Mouse (Mus musculus): Measurements from ENCODE around the gene Tshb. TPM values are rescaled to one million over a fixed set of nuclear protein-coding genes. Genes with fewer than 3 reads are reported as not detected.

Gene Tshb
- 0.09 and 0.16 TPM in 2 replicates for polyA plus RNA-seq (2015; fragmentation: Nextera tagmentation; extraction: Ambion mirVana)

DNA sequence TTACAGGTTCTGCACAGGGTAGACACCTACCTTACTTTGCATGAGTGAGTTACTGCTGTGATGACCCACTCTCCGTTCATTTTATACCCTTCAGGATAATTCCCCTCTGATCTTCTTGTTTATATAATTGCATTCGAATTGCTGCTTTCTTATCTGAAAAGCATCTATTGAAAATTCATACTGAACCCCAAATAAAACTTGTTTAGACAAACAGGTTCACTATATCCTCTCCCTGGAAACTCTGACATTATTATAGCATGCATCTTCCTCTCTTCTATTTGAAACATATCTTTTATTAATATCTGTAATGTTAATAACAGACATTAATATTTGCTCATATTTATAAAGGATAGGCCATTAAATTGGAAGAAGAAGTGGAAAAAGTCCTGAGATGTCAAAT is at the start of gene Tshb:
Gene Tshb (minus strand): TSS at position 101 of the 400 bp plus-strand sequence.
- Histone ChIP-seq H3K4me3 (replicated peaks; ENCODE audit: low read length) (no peak within 1 kb of the TSS), H3K9ac (ENCODE audit: low read length) (no peak within 1 kb of the TSS), H3K27ac (ENCODE audit: low read length) (no peak within 1 kb of the TSS), H3K4me1 (ENCODE audit: control insufficient read depth, insufficient read depth, low read length) (no peaks in the 10 kb centered on the region), H3K27me3 (ENCODE audit: control insufficient read depth, insufficient read depth, low read length) (no peaks in the 10 kb centered on the region), H3K4me2 (ENCODE audit: low read depth, low read length) (no peak within 1 kb of the TSS), H3K36me3 (ENCODE audit: control insufficient read depth, insufficient read depth, low read length) (no peaks in the 10 kb centered on the region), H3K9me3 (replicated peaks; ENCODE audit: control insufficient read depth, low read length) (no peaks in the 10 kb centered on the region)
- WGBS, result 72% methylated on average over 2 of the region's 2 CpGs
- ATAC-seq (ENCODE audit: insufficient read depth, low FRiP score), result no peak

DNA sequence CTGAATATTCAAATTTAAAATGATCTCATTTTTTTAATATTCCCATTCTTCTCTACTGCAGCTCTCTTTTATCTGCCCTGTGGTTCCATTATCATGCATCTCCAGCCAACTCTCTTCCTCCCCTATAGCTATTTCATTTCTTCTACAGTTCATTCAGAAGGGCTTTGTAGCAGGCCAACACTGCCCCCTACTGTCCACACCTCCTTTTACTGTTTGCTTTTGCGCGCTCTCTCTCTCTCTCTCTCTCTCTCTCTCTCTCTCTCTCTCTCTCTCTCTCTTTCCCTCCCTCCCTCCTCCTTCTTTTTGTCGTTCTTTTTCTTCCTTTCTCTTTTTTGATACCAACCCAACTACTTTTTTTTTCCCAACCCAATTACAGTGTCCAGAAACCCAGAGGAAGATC is 21.4 kb upstream of the Tshb start:
- H3K27me3 ChIP-seq (ENCODE audit: control insufficient read depth, insufficient read depth, low read length), result no peaks in the 10 kb centered on the region
- H3K9me3 ChIP-seq (replicated peaks; ENCODE audit: control insufficient read depth, low read length), result no peaks in the 10 kb centered on the region
- H3K4me3 ChIP-seq (replicated peaks; ENCODE audit: low read length), result no peak overlapping the region
- H3K27ac ChIP-seq (ENCODE audit: low read length), result no peak overlapping the region
- no peak for ATAC-seq (ENCODE audit: insufficient read depth, low FRiP score)
- no peak overlapping the region for H3K4me2 ChIP-seq (ENCODE audit: low read depth, low read length)
- H3K4me1 ChIP-seq (ENCODE audit: control insufficient read depth, insufficient read depth, low read length), result no peaks in the 10 kb centered on the region
- 0% methylated on average over 3 of the region's 3 CpGs for WGBS
- no peaks in the 10 kb centered on the region for H3K36me3 ChIP-seq (ENCODE audit: control insufficient read depth, insufficient read depth, low read length)
- no peak overlapping the region for H3K9ac ChIP-seq (ENCODE audit: low read length)

GRCm38 (mm10) chr3:102787369-102787768 is 4.9 kb upstream of the Tshb start:
- Histone ChIP-seq H3K9me3 (replicated peaks; ENCODE audit: control insufficient read depth, low read length) (no peaks in the 10 kb centered on the region), H3K36me3 (ENCODE audit: control insufficient read depth, insufficient read depth, low read length) (no peaks in the 10 kb centered on the region), H3K27ac (ENCODE audit: low read length) (no peak overlapping the region), H3K4me2 (ENCODE audit: low read depth, low read length) (no peak overlapping the region), H3K4me3 (replicated peaks; ENCODE audit: low read length) (no peak overlapping the region), H3K27me3 (ENCODE audit: control insufficient read depth, insufficient read depth, low read length) (no peaks in the 10 kb centered on the region), H3K4me1 (ENCODE audit: control insufficient read depth, insufficient read depth, low read length) (no peaks in the 10 kb centered on the region), H3K9ac (ENCODE audit: low read length) (no peak overlapping the region)
- no peak for ATAC-seq (ENCODE audit: insufficient read depth, low FRiP score)
- 45% methylated on average over 4 of the region's 4 CpGs for WGBS

GRCm38 (mm10) chr3:102773018-102773417 is 9.5 kb downstream of the Tshb start:
- H3K4me2 ChIP-seq (ENCODE audit: low read depth, low read length), result no peak overlapping the region
- no peaks in the 10 kb centered on the region for H3K4me1 ChIP-seq (ENCODE audit: control insufficient read depth, insufficient read depth, low read length)
- no peak overlapping the region for H3K27ac ChIP-seq (ENCODE audit: low read length)
- no peak overlapping the region for H3K4me3 ChIP-seq (replicated peaks; ENCODE audit: low read length)
- no peak overlapping the region for H3K9ac ChIP-seq (ENCODE audit: low read length)
- no peaks in the 10 kb centered on the region for H3K36me3 ChIP-seq (ENCODE audit: control insufficient read depth, insufficient read depth, low read length)
- WGBS, result 69% methylated on average over 4 of the region's 4 CpGs
- H3K9me3 ChIP-seq (replicated peaks; ENCODE audit: control insufficient read depth, low read length), result no peaks in the 10 kb centered on the region
- ATAC-seq (ENCODE audit: insufficient read depth, low FRiP score), result no peak
- no peaks in the 10 kb centered on the region for H3K27me3 ChIP-seq (ENCODE audit: control insufficient read depth, insufficient read depth, low read length)

DNA sequence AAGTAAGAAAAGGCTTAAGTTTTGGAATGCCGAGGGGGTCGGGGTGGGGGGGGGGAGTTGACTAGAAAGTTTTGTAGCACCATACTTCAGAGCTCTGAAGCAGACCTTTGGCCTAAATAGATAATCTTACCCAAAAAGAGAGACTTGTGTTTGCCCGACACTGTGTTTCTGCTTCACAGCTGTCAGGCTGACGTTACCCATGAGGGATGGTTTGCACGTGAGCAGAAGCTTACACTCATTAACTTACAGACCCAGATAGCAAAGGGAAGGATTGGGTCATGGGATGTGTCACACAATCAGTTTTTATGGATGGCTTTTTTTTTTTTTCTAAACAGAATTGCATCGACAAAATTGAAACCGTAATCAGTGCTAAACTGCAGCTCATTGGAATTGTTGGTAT is 17.7 kb downstream of the Tshb start:
- H3K27me3 ChIP-seq (ENCODE audit: control insufficient read depth, insufficient read depth, low read length), result no peaks in the 10 kb centered on the region
- WGBS, result 50% methylated on average over 7 of the region's 7 CpGs
- peaks cover 4% of the 10 kb centered on the region for H3K4me1 ChIP-seq (ENCODE audit: control insufficient read depth, insufficient read depth, low read length)
- H3K36me3 ChIP-seq (ENCODE audit: control insufficient read depth, insufficient read depth, low read length), result no peaks in the 10 kb centered on the region
- H3K9ac ChIP-seq (ENCODE audit: low read length), result no peak overlapping the region
- no peak for ATAC-seq (ENCODE audit: insufficient read depth, low FRiP score)
- H3K9me3 ChIP-seq (replicated peaks; ENCODE audit: control insufficient read depth, low read length), result no peaks in the 10 kb centered on the region
- H3K27ac ChIP-seq (ENCODE audit: low read length), result no peak overlapping the region
- no peak overlapping the region for H3K4me3 ChIP-seq (replicated peaks; ENCODE audit: low read length)
- no peak overlapping the region for H3K4me2 ChIP-seq (ENCODE audit: low read depth, low read length)

GRCm38 (mm10) chr3:102763713-102764400 is 18.7 kb downstream of the Tshb start:
- Histone ChIP-seq H3K27me3 (ENCODE audit: control insufficient read depth, insufficient read depth, low read length) (no peaks in the 10 kb centered on the region), H3K36me3 (ENCODE audit: control insufficient read depth, insufficient read depth, low read length) (no peaks in the 10 kb centered on the region), H3K27ac (ENCODE audit: low read length) (no peak overlapping the region; the same call in 1 of the 2 replicates), H3K4me3 (replicated peaks; ENCODE audit: low read length) (no peak overlapping the region), H3K4me1 (ENCODE audit: control insufficient read depth, insufficient read depth, low read length) (peaks cover 4% of the 10 kb centered on the region), H3K9ac (ENCODE audit: low read length) (no peak overlapping the region), H3K4me2 (ENCODE audit: low read depth, low read length) (no peak overlapping the region), H3K9me3 (replicated peaks; ENCODE audit: control insufficient read depth, low read length) (no peaks in the 10 kb centered on the region)
- no peak for ATAC-seq (ENCODE audit: insufficient read depth, low FRiP score)
- 33% methylated on average over 10 of the region's 10 CpGs for WGBS

GRCm38 (mm10) chr3:102762388-102762787 is 20.1 kb downstream of the Tshb start:
- WGBS, result 42% methylated on average over 3 of the region's 3 CpGs
- no peaks in the 10 kb centered on the region for H3K27me3 ChIP-seq (ENCODE audit: control insufficient read depth, insufficient read depth, low read length)

GRCm38 (mm10) chr3:102760236-102760635 is 22.3 kb downstream of the Tshb start:
- no peak for ATAC-seq (ENCODE audit: insufficient read depth, low FRiP score)
- Histone ChIP-seq H3K27ac (ENCODE audit: low read length) (no peak overlapping the region), H3K4me1 (ENCODE audit: control insufficient read depth, insufficient read depth, low read length) (peaks cover 4% of the 10 kb centered on the region), H3K4me3 (replicated peaks; ENCODE audit: low read length) (no peak overlapping the region), H3K9me3 (replicated peaks; ENCODE audit: control insufficient read depth, low read length) (no peaks in the 10 kb centered on the region), H3K4me2 (ENCODE audit: low read depth, low read length) (no peak overlapping the region), H3K27me3 (ENCODE audit: control insufficient read depth, insufficient read depth, low read length) (no peaks in the 10 kb centered on the region), H3K9ac (ENCODE audit: low read length) (no peak overlapping the region), H3K36me3 (ENCODE audit: control insufficient read depth, insufficient read depth, low read length) (no peaks in the 10 kb centered on the region)
- 67% methylated on average over 3 of the region's 3 CpGs for WGBS

More at GRCm38 (mm10) chr3:102762388-102762787, 20.1 kb downstream of the Tshb start:
- Histone ChIP-seq H3K9me3 (replicated peaks; ENCODE audit: control insufficient read depth, low read length) (no peaks in the 10 kb centered on the region), H3K4me2 (ENCODE audit: low read depth, low read length) (no peak overlapping the region), H3K27ac (ENCODE audit: low read length) (no peak overlapping the region), H3K9ac (ENCODE audit: low read length) (no peak overlapping the region), H3K36me3 (ENCODE audit: control insufficient read depth, insufficient read depth, low read length) (no peaks in the 10 kb centered on the region), H3K4me3 (replicated peaks; ENCODE audit: low read length) (no peak overlapping the region), H3K4me1 (ENCODE audit: control insufficient read depth, insufficient read depth, low read length) (peaks cover 4% of the 10 kb centered on the region)
- no peak for ATAC-seq (ENCODE audit: insufficient read depth, low FRiP score)

- Histone ChIP-seq H3K4me2 (ENCODE audit: low read depth, low read length) (no peak overlapping the region), H3K9me3 (replicated peaks; ENCODE audit: control insufficient read depth, low read length) (no peaks in the 10 kb centered on the region), H3K36me3 (ENCODE audit: control insufficient read depth, insufficient read depth, low read length) (no peaks in the 10 kb centered on the region), H3K27me3 (ENCODE audit: control insufficient read depth, insufficient read depth, low read length) (no peaks in the 10 kb centered on the region), H3K27ac (ENCODE audit: low read length) (no peak overlapping the region), H3K9ac (ENCODE audit: low read length) (no peak overlapping the region), H3K4me3 (replicated peaks; ENCODE audit: low read length) (no peak overlapping the region), H3K4me1 (ENCODE audit: control insufficient read depth, insufficient read depth, low read length) (no peaks in the 10 kb centered on the region)
- ATAC-seq (ENCODE audit: insufficient read depth, low FRiP score), result no peak
- WGBS, result 77% methylated on average over 6 of the region's 6 CpGs
Measured at GRCm38 (mm10) chr3:102757019-102757418, 25.5 kb downstream of the Tshb start.
